ENCODE assay signal across 9 mouse cellular contexts in the genomic region with DNA sequence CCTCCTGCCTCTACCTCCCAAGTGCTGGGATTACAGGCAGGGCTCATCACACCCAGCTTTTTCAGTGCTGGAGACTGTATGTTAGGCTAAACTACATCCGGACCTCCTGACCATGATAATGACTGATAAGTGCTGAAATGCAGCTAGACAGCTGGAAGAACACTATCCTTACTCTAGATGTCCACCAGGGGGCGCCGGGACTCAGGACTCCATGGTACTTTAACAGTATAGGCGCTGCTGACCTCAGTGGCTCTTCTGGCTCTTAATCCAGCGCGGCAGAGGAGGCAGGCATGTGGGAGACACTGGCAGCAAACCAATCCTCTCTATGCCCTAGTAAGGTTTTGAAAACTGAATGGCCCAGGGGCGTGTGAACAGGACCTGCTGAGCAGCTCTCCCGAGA. TPM values are rescaled to one million over a fixed set of nuclear protein-coding genes. Genes with fewer than 3 reads are reported as not detected.
A peak's percentile ranks its signal among the peaks of the same experiment; 100 is the strongest.
DNase-seq lines count a peak whose midpoint lies in the region; ATAC-seq and TF ChIP-seq lines count a peak whose summit lies in the region.
"Had no signal": no experiment of that assay in that cellular context is flagged by ENCODE, and none has a peak within 500 bp of the region (broad histone marks: within the 10 kb centered on the region; RNA-seq: fewer than 3 reads in every experiment).

No protein-coding gene starts in this region.

- H3K9ac ChIP-seq in forebrain, embryonic 15.5 days (replicated peaks): no peak overlapping the region
- no peak overlapping the region for H3K9ac ChIP-seq in lung, embryonic 15.5 days
- H3K9ac ChIP-seq: heart, embryonic 15.5 days had no signal

- peak; percentile 46 for ATAC-seq in G1E (ENCODE audit: extremely low read depth, insufficient number of reproducible peaks, low FRiP score, poor library complexity, severe bottlenecking)
- ATAC-seq in forebrain, embryonic 15.5 days (replicated peaks): peak; percentile 61
- ATAC-seq in lung, embryonic 15.5 days (ENCODE audit: borderline replicate concordance, extremely low read depth, low FRiP score, low TSS enrichment): peak; percentile 79

- H3K4me3 ChIP-seq in G1E (ENCODE audit: low read depth, low read length): no peak overlapping the region
- no peak overlapping the region for H3K4me3 ChIP-seq in forebrain, embryonic 15.5 days
- H3K4me3 ChIP-seq in hindbrain, embryonic 10.5 days: no peak overlapping the region
- H3K4me3 ChIP-seq in lung, embryonic 15.5 days: no peak overlapping the region
- no peak overlapping the region for H3K4me3 ChIP-seq in olfactory bulb, adult 2 months (ENCODE audit: insufficient read depth, low read depth, low read length)
- H3K4me3 ChIP-seq: heart, embryonic 15.5 days had no signal

- no peak overlapping the region for H3K4me2 ChIP-seq in forebrain, embryonic 15.5 days (replicated peaks)
- H3K4me2 ChIP-seq in lung, embryonic 15.5 days: no peak overlapping the region
- H3K4me2 ChIP-seq: heart, embryonic 15.5 days had no signal

- peak; percentile 69 for TF ChIP-seq CTCF in G1E (IDR thresholded peaks at IDR 0.05; ENCODE audit: low read depth, low read length)
- TF ChIP-seq CTCF in olfactory bulb, adult 2 months (IDR thresholded peaks at IDR 0.05; ENCODE audit: insufficient read depth, low read depth, low read length): peak; percentile 46; the same call in 1 of the 2 replicates

- DNase-seq in G1E (ENCODE audit: low spot score): peak; percentile 58
- DNase-seq in cerebellum, adult 11-12 months: peak; percentile 74
- DNase-seq in hindbrain, embryonic 10.5 days (ENCODE audit: low spot score): peak; percentile 84
- peak; percentile 66 to 85 for DNase-seq in layer of hippocampus, adult 8-10 months (ENCODE audit: low spot score in 2 of 2)
- peak; percentile 85 for DNase-seq in testis, postnatal 14 days (ENCODE audit: low spot score)

- peaks cover 8% of the 10 kb centered on the region for H3K27me3 ChIP-seq in G1E (ENCODE audit: insufficient read depth, low read length)
- H3K27me3 ChIP-seq in forebrain, embryonic 15.5 days: no peaks in the 10 kb centered on the region
- H3K27me3 ChIP-seq in hindbrain, embryonic 10.5 days (ENCODE audit: insufficient read depth, poor library complexity, severe bottlenecking): no peaks in the 10 kb centered on the region
- H3K27me3 ChIP-seq in lung, embryonic 15.5 days: no peaks in the 10 kb centered on the region
- H3K27me3 ChIP-seq: heart, embryonic 15.5 days had no signal

- H3K36me3 ChIP-seq in G1E (replicated peaks): peaks cover 7% of the 10 kb centered on the region
- H3K36me3 ChIP-seq in forebrain, embryonic 15.5 days: no peaks in the 10 kb centered on the region
- H3K36me3 ChIP-seq in hindbrain, embryonic 10.5 days: no peaks in the 10 kb centered on the region
- no peaks in the 10 kb centered on the region for H3K36me3 ChIP-seq in lung, embryonic 15.5 days
- H3K36me3 ChIP-seq: heart, embryonic 15.5 days had no signal

- TF ChIP-seq POLR2A in olfactory bulb, adult 2 months (IDR thresholded peaks at IDR 0.05; ENCODE audit: insufficient read depth, low read depth, low read length): no peak

- H3K4me1 ChIP-seq in G1E (ENCODE audit: insufficient read depth, low read depth, low read length): peaks cover 44% of the 10 kb centered on the region
- no peaks in the 10 kb centered on the region for H3K4me1 ChIP-seq in forebrain, embryonic 15.5 days
- H3K4me1 ChIP-seq in hindbrain, embryonic 10.5 days (replicated peaks): peaks cover 16% of the 10 kb centered on the region
- peaks cover 8% of the 10 kb centered on the region; the same call in 1 of the 2 replicates for H3K4me1 ChIP-seq in lung, embryonic 15.5 days
- peaks cover 8% of the 10 kb centered on the region for H3K4me1 ChIP-seq in olfactory bulb, adult 2 months (ENCODE audit: control insufficient read depth, insufficient read depth, low read length)

- WGBS in forebrain, embryonic 15.5 days: 4% methylated on average over 8 of the region's 8 CpGs
- WGBS in hindbrain, embryonic 10.5 days: 14% methylated on average over 8 of the region's 8 CpGs
- WGBS in lung, embryonic 15.5 days: 10% methylated on average over 8 of the region's 8 CpGs
- WGBS in olfactory bulb, adult 2 months: 11% methylated on average over 8 of the region's 8 CpGs

- no peak overlapping the region for H3K27ac ChIP-seq in forebrain, embryonic 15.5 days (replicated peaks)
- H3K27ac ChIP-seq in hindbrain, embryonic 10.5 days: 0 out of 2 replicates have a peak overlapping the region, but pooled peaks have one; percentile 19
- H3K27ac ChIP-seq in lung, embryonic 15.5 days: no peak overlapping the region
- H3K27ac ChIP-seq in olfactory bulb, adult 2 months (ENCODE audit: insufficient read depth, low read depth, low read length): no peak overlapping the region
- H3K27ac ChIP-seq: heart, embryonic 15.5 days had no signal

- no peaks in the 10 kb centered on the region for H3K9me3 ChIP-seq in G1E (replicated peaks)
- no peaks in the 10 kb centered on the region for H3K9me3 ChIP-seq in forebrain, embryonic 15.5 days
- H3K9me3 ChIP-seq in hindbrain, embryonic 10.5 days: no peaks in the 10 kb centered on the region
- no peaks in the 10 kb centered on the region for H3K9me3 ChIP-seq in lung, embryonic 15.5 days
- H3K9me3 ChIP-seq: heart, embryonic 15.5 days had no signal

RNA-seq across cellular contexts. Expression of a gene that starts 5.2 kb away (rescaled TPM):
- total RNA-seq in G1E (2014; fragmentation: Nextera tagmentation): 27.3 and 31.5 TPM in 2 replicates
- total RNA-seq in G1E (2017): 11.8 and 13.4 TPM in 2 replicates
- polyA plus RNA-seq in G1E (2012): 197 and 236 TPM in 2 replicates
- 16.0 and 20.4 TPM in 2 replicates for polyA plus RNA-seq in forebrain, embryonic 15.5 days (2015; fragmentation: Nextera tagmentation; extraction: Ambion mirVana)
- polyA plus RNA-seq in hindbrain, embryonic 10.5 days (2016; fragmentation: Nextera tagmentation; extraction: Ambion mirVana): 7.8 and 8.4 TPM in 2 replicates
- 100 to 1,000 TPM; 206 to 238 (median 222) TPM for total RNA-seq in layer of hippocampus, adult 8-10 months (2022)
- 17.2 and 17.6 TPM in 2 replicates for polyA plus RNA-seq in lung, embryonic 15.5 days (2015; fragmentation: Nextera tagmentation; extraction: Ambion mirVana)
- polyA plus RNA-seq in olfactory bulb, adult 2 months (2012; ENCODE audit: insufficient read depth, insufficient read length, low replicate concordance, missing spikeins): not detected in 2 replicates

RNA-seq across cellular contexts. Expression of a gene that starts 29.8 kb away (rescaled TPM):
- 418 and 507 TPM in 2 replicates for total RNA-seq in G1E (2014; fragmentation: Nextera tagmentation)
- total RNA-seq in G1E (2017): 571 and 620 TPM in 2 replicates
- polyA plus RNA-seq in G1E (2012): 3.9 and 14.2 TPM in 2 replicates
- polyA plus RNA-seq in forebrain, embryonic 15.5 days (2015; fragmentation: Nextera tagmentation; extraction: Ambion mirVana): 28.3 and 33.1 TPM in 2 replicates
- polyA plus RNA-seq in hindbrain, embryonic 10.5 days (2016; fragmentation: Nextera tagmentation; extraction: Ambion mirVana): 42.5 and 69.9 TPM in 2 replicates
- 10 to 100 TPM; 54.4 to 75.4 (median 58.0) TPM for total RNA-seq in layer of hippocampus, adult 8-10 months (2022)
- polyA plus RNA-seq in lung, embryonic 15.5 days (2015; fragmentation: Nextera tagmentation; extraction: Ambion mirVana): 50.5 and 53.8 TPM in 2 replicates
- not detected in 2 replicates for polyA plus RNA-seq in olfactory bulb, adult 2 months (2012; ENCODE audit: insufficient read depth, insufficient read length, low replicate concordance, missing spikeins)
